Mouse (Mus musculus) kidney, embryonic 14.5 days (tissue): ENCODE measurements at regions not wholly inside any gene's neighbourhood (a gene's known extent, or its start where the extent isn't known, plus 50 kb on each side); places are given as distances from the start of the nearest gene placed in this dataset.

Source experiments
- ATAC-seq: fragments of 200-750 bp; cut with Nextera tagmentation; 2 replicates; pipeline ENCODE4 v1.8.0; 2017; ENCODE audit warnings: moderate number of reproducible peaks, mild to moderate bottlenecking, moderate TSS enrichment, moderate library complexity; ENCODE audit not compliant: low FRiP score, low TSS enrichment
- H3K27ac ChIP-seq: fragments of 300-500 bp; sonication (generic); 2 replicates; pipeline ENCODE4 v1.5.1; 2014; ENCODE audit warnings: low read depth, mild to moderate bottlenecking, low read length, moderate library complexity, mixed read lengths
- H3K27me3 ChIP-seq: fragments of 300-500 bp; sonication (generic); 2 replicates; pipeline ENCODE4 v1.6.1; 2014; ENCODE audit warnings: mild to moderate bottlenecking, low read length; ENCODE audit not compliant: control insufficient read depth, insufficient read depth
- H3K36me3 ChIP-seq: fragments of 300-500 bp; sonication (generic); 2 replicates; pipeline ENCODE4 v1.6.1; 2014; ENCODE audit warnings: low read length, mixed read lengths; ENCODE audit not compliant: control insufficient read depth, insufficient read depth
- H3K4me1 ChIP-seq: fragments of 300-500 bp; sonication (generic); 2 replicates; pipeline ENCODE4 v1.6.1; 2014; ENCODE audit warnings: low read length, mixed read lengths; ENCODE audit not compliant: control insufficient read depth, insufficient read depth
- H3K4me2 ChIP-seq: fragments of 300-500 bp; sonication (generic); replicated peaks from 2 replicates; pipeline ENCODE4 v1.6.1; 2014; ENCODE audit warnings: low read depth, mild to moderate bottlenecking, low read length
- H3K4me3 ChIP-seq: fragments of 300-500 bp; sonication (generic); 2 replicates; pipeline ENCODE4 v1.5.1; 2014; ENCODE audit warnings: mild to moderate bottlenecking, low read length
- H3K9ac ChIP-seq: fragments of 300-500 bp; sonication (generic); 2 replicates; pipeline ENCODE4 v1.6.1; 2014; ENCODE audit warnings: low read depth, mild to moderate bottlenecking, low read length, moderate library complexity
- H3K9me3 ChIP-seq: fragments of 300-500 bp; sonication (generic); 2 replicates; pipeline ENCODE4 v1.6.1; 2016; ENCODE audit warnings: low read length; ENCODE audit not compliant: control insufficient read depth
- WGBS: fragments of 180-500 bp; shearing (Covaris S2); extraction: QIAGEN DNeasy Blood & Tissue Kit; methylation state at CpG from one replicate; pipeline ENCODE4 v1.1.7; 2014; 5-methylcytosine and 5-hydroxymethylcytosine counted together

DNA sequence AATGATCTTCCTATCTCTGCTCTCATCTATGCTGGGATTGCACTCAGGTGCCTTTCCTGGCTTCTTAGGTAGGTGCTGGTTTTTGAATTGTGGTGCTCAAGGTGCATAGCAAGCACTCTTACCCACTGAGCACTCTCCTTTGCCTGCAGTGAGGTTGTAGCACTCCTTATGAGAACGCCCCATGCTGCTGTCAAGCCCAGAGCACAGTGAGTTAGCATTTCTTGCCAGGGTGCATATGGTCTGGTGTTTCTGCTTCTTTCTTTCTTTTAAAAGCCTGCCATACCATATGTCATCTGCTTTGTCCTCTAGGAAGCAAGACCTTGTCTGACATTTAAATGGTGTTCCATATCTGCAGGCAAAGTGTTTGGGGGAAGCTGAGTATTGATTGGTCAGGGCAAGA, 71.9 kb upstream of the Synpr start:
- ATAC-seq = no peak

More for the DNA sequence above, 71.9 kb upstream of the Synpr start:
- WGBS = 96% methylated on average over 1 of the region's 1 CpGs
- Histone ChIP-seq H3K36me3 (no peaks in the 10 kb centered on the region), H3K4me1 (no peaks in the 10 kb centered on the region), H3K27ac (no peak overlapping the region), H3K27me3 (no peaks in the 10 kb centered on the region), H3K4me3 (no peak overlapping the region), H3K9me3 (no peaks in the 10 kb centered on the region), H3K4me2 (no peak overlapping the region), H3K9ac (no peak overlapping the region)
